Mouse (Mus musculus) C2C12 (cell line): ENCODE results near the gene Rasal3. TPM values are rescaled to one million over a fixed set of nuclear protein-coding genes. Genes with fewer than 3 reads are reported as not detected.

Experiments
- H3K27me3 ChIP-seq: one replicate; pipeline ENCODE4 v1.6.1; 2011; ENCODE audit not compliant: control insufficient read depth, insufficient read depth, insufficient read length
- H3K36me3 ChIP-seq: one replicate; pipeline ENCODE4 v1.6.1; 2011; ENCODE audit not compliant: control insufficient read depth, insufficient read depth
- H3K4me3 ChIP-seq: one replicate; pipeline ENCODE4 v1.5.1; 2011; ENCODE audit warnings: mild to moderate bottlenecking, control low read depth; ENCODE audit not compliant: poor library complexity, insufficient read depth, severe bottlenecking
- H3K79me2 ChIP-seq: one replicate; pipeline ENCODE4 v1.6.1; 2011; ENCODE audit not compliant: control insufficient read depth, insufficient read depth
- H3K79me3 ChIP-seq: one replicate; pipeline ENCODE4 v1.6.1; 2011; ENCODE audit warnings: low read depth, control low read depth
- H3ac ChIP-seq: one replicate; pipeline ENCODE3; 2011; ENCODE audit warnings: low read depth; ENCODE audit not compliant: control insufficient read depth, insufficient read length
- CEBPB ChIP-seq: IDR thresholded peaks from one replicate; pipeline ENCODE4 v1.6.1; 2011; ENCODE audit warnings: low read depth, mild to moderate bottlenecking, control low read depth, moderate library complexity
- CTCF ChIP-seq: IDR thresholded peaks from one replicate; pipeline ENCODE4 v1.5.1; 2011; ENCODE audit not compliant: control insufficient read depth, insufficient read depth, insufficient read length
- FOSL1 ChIP-seq: IDR thresholded peaks from one replicate; pipeline ENCODE4 v1.8.0; 2011; ENCODE audit warnings: mild to moderate bottlenecking, low read length; ENCODE audit not compliant: poor library complexity, insufficient read depth, severe bottlenecking
- MAX ChIP-seq: IDR thresholded peaks from one replicate; pipeline ENCODE4 v1.6.1; 2011; ENCODE audit warnings: mild to moderate bottlenecking, control low read depth
- MYOD1 ChIP-seq: IDR thresholded peaks from one replicate; pipeline ENCODE4 v1.6.1; 2011; ENCODE audit warnings: low read depth; ENCODE audit not compliant: control insufficient read depth, insufficient read length
- MYOG ChIP-seq: IDR thresholded peaks from one replicate; pipeline ENCODE4 v1.6.1; 2011; ENCODE audit not compliant: control insufficient read depth, insufficient read length; ENCODE audit errors: extremely low read depth
- USF1 ChIP-seq: IDR thresholded peaks from one replicate; pipeline ENCODE4 v1.6.1; 2011; ENCODE audit warnings: low read depth, mild to moderate bottlenecking, control low read depth, moderate library complexity
- polyA plus RNA-seq: library from polyadenylated mRNA; unstranded; fragments of >200 nt; fragmentation: generic; extraction: Trizol; gene quantifications from one replicate; pipeline ENCODE4 v1.2.1, GENCODE M21; 2012; ENCODE audit warnings: missing spikeins

Rasal3 gene
- polyA plus RNA-seq, 1 experiment: not detected

DNA sequence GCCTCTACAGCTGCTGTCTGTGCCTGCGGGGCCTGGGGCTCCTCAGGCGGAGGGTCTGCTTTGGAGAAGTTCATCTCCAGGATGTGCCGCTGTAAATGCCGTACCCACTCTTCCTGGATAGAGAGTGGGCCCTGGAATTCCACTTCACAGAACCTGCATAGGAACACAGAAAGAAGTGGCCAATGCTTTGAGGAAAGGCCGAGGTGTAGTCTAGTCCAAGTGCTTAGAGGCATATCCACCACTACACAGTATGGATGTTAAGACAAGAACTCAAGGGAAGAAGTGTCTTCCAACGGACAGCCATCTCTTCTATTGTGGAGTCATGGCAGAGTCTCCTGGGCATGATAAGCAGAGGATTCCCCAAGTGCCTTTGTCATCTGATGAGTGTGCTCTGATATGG, 48.4 kb downstream of the Rasal3 start:
- H3K79me3 ChIP-seq: no peaks in the 10 kb centered on the region
- H3K27me3 ChIP-seq: no peaks in the 10 kb centered on the region
- H3ac ChIP-seq: no peak overlapping the region
- TF ChIP-seq MAX (no peak), CTCF (no peak), CEBPB (no peak), MYOD1 (no peak)
- H3K79me2 ChIP-seq: peaks cover 2% of the 10 kb centered on the region
- peaks cover 62% of the 10 kb centered on the region for H3K36me3 ChIP-seq
- no peak overlapping the region for H3K4me3 ChIP-seq

DNA sequence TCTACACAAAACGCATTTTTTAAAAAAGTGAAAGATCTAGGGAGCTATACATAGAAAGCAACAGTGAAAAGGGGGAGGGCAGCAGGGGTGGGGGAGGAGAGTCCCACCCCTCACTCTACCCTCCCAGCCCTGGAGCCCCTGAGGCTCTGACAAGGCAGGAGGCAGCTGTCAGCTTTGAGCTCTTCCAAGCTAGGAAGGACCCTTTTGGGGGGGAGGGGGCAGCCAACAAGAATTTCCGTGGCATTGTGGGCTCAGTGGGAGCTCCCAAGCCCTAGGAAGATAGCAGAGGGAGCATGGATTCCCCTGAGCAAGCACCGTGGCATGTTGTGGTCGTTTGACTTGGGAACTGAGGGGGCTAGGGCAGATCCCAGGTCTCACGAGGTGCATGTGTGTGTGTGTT, 49.2 kb downstream of the Rasal3 start:
- Histone ChIP-seq H3K4me3 (no peak overlapping the region), H3K36me3 (peaks cover 57% of the 10 kb centered on the region), H3K27me3 (no peaks in the 10 kb centered on the region)

DNA sequence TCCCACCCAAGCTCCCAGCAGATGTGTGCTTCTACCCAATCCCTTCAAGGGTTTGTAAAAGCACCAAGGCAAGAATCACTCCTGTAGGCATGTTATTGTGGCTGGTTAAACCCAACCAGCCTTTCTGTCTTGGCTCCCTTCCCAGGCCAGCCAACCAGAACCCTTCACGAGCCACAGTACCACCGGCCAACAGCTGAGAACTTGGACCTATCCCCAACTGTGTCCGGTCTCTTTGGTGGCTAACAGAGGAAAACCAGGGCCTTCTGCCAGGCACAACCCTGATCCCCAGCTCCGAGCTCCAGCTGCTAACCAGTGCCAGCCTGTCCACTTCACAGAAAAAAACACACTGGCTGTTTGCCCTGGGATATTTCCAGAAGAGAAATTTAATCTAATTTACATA, 49.7 kb downstream of the Rasal3 start:
- Histone ChIP-seq H3K79me2 (peaks cover 16% of the 10 kb centered on the region), H3K27me3 (no peaks in the 10 kb centered on the region), H3K36me3 (peaks cover 51% of the 10 kb centered on the region), H3K79me3 (peaks cover 5% of the 10 kb centered on the region), H3K4me3 (no peak overlapping the region), H3ac (no peak overlapping the region)
- TF ChIP-seq CTCF (no peak), MYOD1 (no peak), USF1 (no peak), MYOG (no peak), MAX (no peak), CEBPB (no peak), FOSL1 (no peak)

More for the DNA sequence above, 49.2 kb downstream of the Rasal3 start:
- TF ChIP-seq MYOD1: no peak
- no peak for TF ChIP-seq MAX
- peaks cover 10% of the 10 kb centered on the region for H3K79me2 ChIP-seq
- no peak overlapping the region for H3ac ChIP-seq
- H3K79me3 ChIP-seq: peaks cover 5% of the 10 kb centered on the region

DNA sequence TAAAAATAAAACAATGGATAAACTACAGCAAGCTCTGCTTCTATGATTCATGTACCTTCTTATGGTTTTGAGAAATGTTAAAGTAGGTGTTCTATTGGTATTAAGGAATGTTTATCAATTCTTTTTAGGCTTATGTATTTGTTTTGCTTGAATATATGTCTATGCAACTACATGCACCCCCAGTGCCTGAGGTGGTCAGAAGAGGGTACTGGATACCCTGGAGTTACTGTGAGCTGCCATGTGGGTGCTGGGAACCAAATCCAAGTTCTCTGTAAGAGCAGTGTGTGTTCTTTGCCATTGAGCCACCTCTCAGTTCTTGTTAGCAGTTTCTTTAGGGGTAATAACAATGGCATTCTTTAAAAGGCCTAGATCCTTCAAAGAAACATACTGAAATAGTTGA, 51.7 kb downstream of the Rasal3 start:
- H3K79me2 ChIP-seq: peaks cover 34% of the 10 kb centered on the region

DNA sequence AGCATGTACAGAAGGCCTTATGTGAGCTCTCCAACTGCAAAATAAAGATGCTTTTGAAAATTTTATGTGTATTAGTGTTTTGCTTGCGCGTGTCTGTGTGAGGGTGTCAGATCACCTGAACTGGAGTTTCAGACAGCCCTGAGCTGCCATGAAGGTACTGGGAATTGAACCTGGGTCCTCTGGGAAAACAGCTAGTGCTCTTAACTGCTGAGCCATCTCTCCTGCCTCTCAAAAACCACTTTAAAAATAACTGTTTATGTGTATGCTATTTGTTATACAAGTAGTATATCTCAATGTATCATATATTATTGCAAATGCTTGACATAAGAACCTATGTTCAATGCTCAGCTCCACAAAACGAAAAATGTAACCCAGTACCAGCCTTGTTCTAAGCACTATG, 52.1 kb downstream of the Rasal3 start:
- Histone ChIP-seq H3K4me3 (no peak overlapping the region), H3K79me3 (peaks cover 8% of the 10 kb centered on the region), H3K36me3 (peaks cover 27% of the 10 kb centered on the region), H3K79me2 (peaks cover 34% of the 10 kb centered on the region), H3ac (no peak overlapping the region), H3K27me3 (no peaks in the 10 kb centered on the region)
- no peak for TF ChIP-seq MYOG
- no peak for TF ChIP-seq MAX
- no peak for TF ChIP-seq CEBPB
- no peak for TF ChIP-seq FOSL1
- no peak for TF ChIP-seq CTCF
- no peak for TF ChIP-seq MYOD1
- TF ChIP-seq USF1: no peak

More for the DNA sequence above, 51.7 kb downstream of the Rasal3 start:
- Histone ChIP-seq H3K27me3 (no peaks in the 10 kb centered on the region), H3K4me3 (no peak overlapping the region), H3ac (no peak overlapping the region), H3K79me3 (peaks cover 8% of the 10 kb centered on the region), H3K36me3 (peaks cover 32% of the 10 kb centered on the region)
- TF ChIP-seq MAX: no peak
- TF ChIP-seq FOSL1: no peak
- TF ChIP-seq MYOG: no peak
- TF ChIP-seq CEBPB: no peak
- TF ChIP-seq MYOD1: no peak
- no peak for TF ChIP-seq USF1
- TF ChIP-seq CTCF: no peak

DNA sequence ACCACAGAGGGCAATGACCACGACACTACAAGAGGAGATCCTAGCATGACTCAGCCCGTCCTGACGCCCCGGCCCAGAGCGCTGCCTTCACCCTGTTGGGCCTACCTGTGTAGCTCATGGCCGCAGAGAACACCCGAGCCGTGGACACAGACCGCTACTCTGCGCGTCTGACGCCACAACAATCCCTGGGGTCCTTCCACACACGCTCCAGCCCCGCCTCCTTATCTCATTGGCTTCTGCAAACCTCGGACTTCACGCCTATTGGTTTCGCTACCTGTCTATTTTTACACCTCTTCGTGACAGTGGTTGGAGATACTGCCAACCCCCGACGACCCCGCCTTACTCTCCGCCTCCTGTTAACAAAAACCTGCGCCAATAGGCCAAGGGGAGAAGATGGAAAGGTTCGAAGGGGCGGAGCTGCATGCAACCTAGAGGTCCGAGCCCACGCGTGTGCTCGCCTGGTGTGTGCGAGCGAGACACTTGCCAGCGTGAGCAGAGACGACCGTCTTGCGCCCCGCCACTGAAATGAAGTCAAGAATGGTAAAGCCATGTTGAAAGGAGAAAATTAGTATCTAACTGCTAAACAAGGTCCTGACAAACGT, 52.9 kb downstream of the Rasal3 start, which contains the start of gene Akap8l:
Akap8l (minus strand) TSS at position 226 of the 602 bp plus-strand sequence.
- peaks cover 8% of the 10 kb centered on the region for H3K79me3 ChIP-seq

More for the DNA sequence above, 52.9 kb downstream of the Rasal3 start, which contains the start of gene Akap8l:
- Histone ChIP-seq H3K36me3 (peaks cover 19% of the 10 kb centered on the region), H3K27me3 (no peaks in the 10 kb centered on the region), H3ac (peak within 1 kb of the TSS; percentile 51), H3K79me2 (peaks cover 34% of the 10 kb centered on the region), H3K4me3 (peak within 1 kb of the TSS; percentile 75)
- TF ChIP-seq FOSL1: no peak
- TF ChIP-seq CTCF: no peak
- no peak for TF ChIP-seq CEBPB
- no peak for TF ChIP-seq USF1
- TF ChIP-seq MYOG: no peak
- TF ChIP-seq MAX: no peak
- TF ChIP-seq MYOD1: no peak
